Mouse (Mus musculus) kidney, embryonic 14.5 days (tissue): Measurements from ENCODE around the gene Mis18bp1. TPM values are rescaled to one million over a fixed set of nuclear protein-coding genes. Genes with fewer than 3 reads are reported as not detected.
"Not testable (repeated sequence)": the region's sequence is repeated elsewhere in the genome, so short reads cannot be mapped to it uniquely, and the experiment has no call there.

Experiments used
- ATAC-seq: fragments of 200-750 bp; cut with Nextera tagmentation; 2 replicates; pipeline ENCODE4 v1.8.0; 2017; ENCODE audit warnings: moderate number of reproducible peaks, mild to moderate bottlenecking, moderate TSS enrichment, moderate library complexity; ENCODE audit not compliant: low FRiP score, low TSS enrichment
- H3K27ac ChIP-seq: fragments of 300-500 bp; sonication (generic); 2 replicates; pipeline ENCODE4 v1.5.1; 2014; ENCODE audit warnings: low read depth, mild to moderate bottlenecking, low read length, moderate library complexity, mixed read lengths
- H3K27me3 ChIP-seq: fragments of 300-500 bp; sonication (generic); 2 replicates; pipeline ENCODE4 v1.6.1; 2014; ENCODE audit warnings: mild to moderate bottlenecking, low read length; ENCODE audit not compliant: control insufficient read depth, insufficient read depth
- H3K36me3 ChIP-seq: fragments of 300-500 bp; sonication (generic); 2 replicates; pipeline ENCODE4 v1.6.1; 2014; ENCODE audit warnings: low read length, mixed read lengths; ENCODE audit not compliant: control insufficient read depth, insufficient read depth
- H3K4me1 ChIP-seq: fragments of 300-500 bp; sonication (generic); 2 replicates; pipeline ENCODE4 v1.6.1; 2014; ENCODE audit warnings: low read length, mixed read lengths; ENCODE audit not compliant: control insufficient read depth, insufficient read depth
- H3K4me2 ChIP-seq: fragments of 300-500 bp; sonication (generic); replicated peaks from 2 replicates; pipeline ENCODE4 v1.6.1; 2014; ENCODE audit warnings: low read depth, mild to moderate bottlenecking, low read length
- H3K4me3 ChIP-seq: fragments of 300-500 bp; sonication (generic); 2 replicates; pipeline ENCODE4 v1.5.1; 2014; ENCODE audit warnings: mild to moderate bottlenecking, low read length
- H3K9ac ChIP-seq: fragments of 300-500 bp; sonication (generic); 2 replicates; pipeline ENCODE4 v1.6.1; 2014; ENCODE audit warnings: low read depth, mild to moderate bottlenecking, low read length, moderate library complexity
- H3K9me3 ChIP-seq: fragments of 300-500 bp; sonication (generic); 2 replicates; pipeline ENCODE4 v1.6.1; 2016; ENCODE audit warnings: low read length; ENCODE audit not compliant: control insufficient read depth
- WGBS: fragments of 180-500 bp; shearing (Covaris S2); extraction: QIAGEN DNeasy Blood & Tissue Kit; methylation state at CpG from one replicate; pipeline ENCODE4 v1.1.7; 2014; 5-methylcytosine and 5-hydroxymethylcytosine counted together
- polyA plus RNA-seq: library from polyadenylated mRNA; unstranded; fragments of >200 nt; fragmentation: Nextera tagmentation; extraction: Ambion mirVana; gene quantifications from 2 replicates; pipeline ENCODE4 v1.2.1, GENCODE M21; 2014

The Mis18bp1 gene
- polyA plus RNA-seq = 71.2 and 82.2 TPM in 2 replicates

DNA sequence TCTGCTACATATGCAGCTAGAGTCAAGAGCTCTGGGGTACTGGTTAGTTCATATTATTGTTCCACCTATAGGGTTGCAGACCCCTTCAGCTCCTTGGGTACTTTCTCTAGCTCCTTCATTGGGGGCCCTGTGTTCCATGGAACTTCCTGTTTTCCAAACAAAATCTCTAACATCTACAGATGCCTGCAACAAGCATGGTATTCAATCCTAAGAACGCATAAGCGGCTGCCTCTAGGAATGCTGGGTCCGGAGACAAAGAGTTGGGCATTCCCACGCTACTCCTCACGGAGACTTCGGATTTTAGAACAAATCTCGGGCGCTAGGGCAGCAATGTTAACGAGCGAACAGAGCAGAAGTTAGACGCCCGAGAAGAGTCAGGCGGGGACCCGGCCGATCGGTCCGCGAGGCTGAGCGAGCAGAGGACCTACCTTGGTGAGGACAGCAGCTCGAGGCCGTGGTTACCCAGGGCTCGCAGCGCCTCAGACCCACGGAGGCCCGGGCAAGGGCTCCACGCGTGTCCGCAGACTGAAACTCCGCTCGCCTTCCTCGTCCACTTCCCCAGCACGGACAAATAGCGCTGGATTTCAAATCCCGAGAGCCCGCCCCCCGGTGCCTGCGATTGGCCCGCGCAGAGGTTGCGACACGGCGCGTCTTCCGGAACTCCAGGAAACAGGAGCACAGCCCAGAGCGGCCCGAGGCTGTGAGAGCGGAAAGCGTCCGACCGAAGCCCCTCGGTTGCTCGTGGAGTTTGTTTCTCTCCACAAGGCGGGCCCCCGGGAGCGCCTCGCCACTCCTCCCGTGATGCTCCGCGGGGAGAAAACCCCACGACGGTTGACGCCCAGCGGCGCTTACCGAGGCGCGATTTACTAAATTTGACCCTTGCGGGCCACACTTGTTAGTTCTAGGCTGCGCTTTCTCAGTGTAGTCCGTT, at the start of gene Mis18bp1:
Gene Mis18bp1, minus strand, starts transcription at position 584 of the 931 bp plus-strand sequence.
- no peaks in the 10 kb centered on the region for H3K36me3 ChIP-seq
- WGBS = under 1% methylated on average over 70 of the region's 70 CpGs
- peaks cover 5% of the 10 kb centered on the region; the same call in 1 of the 2 replicates for H3K4me1 ChIP-seq
- H3K27me3 ChIP-seq = no peaks in the 10 kb centered on the region
- peak within 1 kb of the TSS; percentile 75 for H3K4me3 ChIP-seq
- H3K4me2 ChIP-seq = peak within 1 kb of the TSS; percentile 36
- H3K9ac ChIP-seq = peak within 1 kb of the TSS; percentile 76
- ATAC-seq = peak; percentile 99
- peak within 1 kb of the TSS; percentile 93 for H3K27ac ChIP-seq
- H3K9me3 ChIP-seq = 0 out of 2 replicates have a peak, but pooled peaks cover 3% of the 10 kb centered on the region

DNA sequence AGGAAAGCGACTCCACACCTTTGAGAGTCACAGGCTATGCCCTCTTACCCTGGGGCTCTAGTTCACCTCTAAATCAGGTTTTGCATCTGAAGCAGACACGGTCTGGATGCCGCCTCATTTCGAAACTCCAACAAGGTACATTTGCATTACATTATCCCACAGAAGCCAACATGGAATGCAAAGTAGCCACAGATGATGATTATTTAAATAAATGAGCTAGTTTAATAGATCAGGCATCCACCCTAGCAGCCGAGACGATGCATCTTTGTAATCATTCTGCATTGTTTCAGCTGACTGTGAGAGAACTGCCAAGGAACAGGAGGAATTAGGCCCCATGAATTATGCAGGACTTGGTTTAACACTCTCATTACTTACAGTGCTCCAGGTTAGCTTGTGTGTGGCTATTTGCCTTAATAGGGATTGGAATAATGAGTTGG, 44.0 kb upstream of the Mis18bp1 start:
- no peaks in the 10 kb centered on the region for H3K9me3 ChIP-seq
- WGBS = 67% methylated on average over 6 of the region's 6 CpGs
- no peak overlapping the region for H3K4me3 ChIP-seq
- H3K27me3 ChIP-seq = no peaks in the 10 kb centered on the region
- ATAC-seq = no peak
- H3K4me2 ChIP-seq = no peak overlapping the region
- no peak overlapping the region for H3K27ac ChIP-seq
- no peaks in the 10 kb centered on the region for H3K4me1 ChIP-seq
- H3K36me3 ChIP-seq = no peaks in the 10 kb centered on the region
- no peak overlapping the region for H3K9ac ChIP-seq

DNA sequence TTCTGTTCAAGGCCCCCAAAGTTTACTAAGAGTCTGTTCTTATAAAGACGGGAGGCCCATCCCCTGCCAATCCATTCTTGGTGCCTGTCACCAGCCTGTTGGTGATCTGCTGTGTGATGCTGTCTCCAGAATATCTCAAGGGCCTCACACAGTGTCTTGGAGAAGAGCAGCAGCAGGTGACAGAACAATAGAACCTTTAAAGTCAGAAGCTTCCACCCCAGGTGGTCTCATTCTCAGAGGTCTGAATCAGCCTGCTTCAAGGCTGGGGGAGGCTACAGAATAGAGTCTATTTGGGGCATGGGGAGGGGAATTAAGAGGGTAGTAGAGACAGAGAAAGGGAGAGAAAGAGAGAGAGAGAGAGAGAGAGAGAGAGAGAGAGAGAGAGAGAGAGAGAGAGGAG, 34.0 kb upstream of the Mis18bp1 start:
- Histone ChIP-seq H3K9ac (no peak overlapping the region), H3K9me3 (no peaks in the 10 kb centered on the region; the same call in 1 of the 2 replicates), H3K4me3 (no peak overlapping the region), H3K4me2 (no peak overlapping the region), H3K27me3 (no peaks in the 10 kb centered on the region), H3K27ac (no peak overlapping the region), H3K4me1 (no peaks in the 10 kb centered on the region), H3K36me3 (no peaks in the 10 kb centered on the region)
- no peak for ATAC-seq
- 59% methylated on average over 1 of the region's 1 CpGs for WGBS

DNA sequence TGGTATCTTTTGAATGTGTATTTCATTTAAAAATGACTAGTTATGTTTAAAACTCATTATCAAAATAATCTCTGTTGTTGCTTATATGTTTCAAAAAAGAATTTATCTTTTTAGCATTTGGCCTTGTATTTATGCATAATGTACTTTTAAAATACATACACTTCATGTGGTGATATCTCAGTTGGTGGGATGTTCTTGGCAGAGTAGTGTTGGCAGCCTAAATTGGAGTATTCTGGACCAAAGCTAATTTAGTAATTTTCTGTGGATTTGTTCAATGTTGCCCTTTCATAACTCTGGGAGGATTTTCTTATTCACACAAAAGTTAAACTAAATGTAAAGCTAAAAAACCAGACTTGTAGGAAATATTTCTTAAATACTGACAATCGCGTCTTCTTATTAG, 29.4 kb upstream of the Mis18bp1 start:
- no peaks in the 10 kb centered on the region for H3K9me3 ChIP-seq
- H3K4me1 ChIP-seq = no peaks in the 10 kb centered on the region
- no peak overlapping the region for H3K27ac ChIP-seq
- H3K9ac ChIP-seq = no peak overlapping the region
- WGBS = 97% methylated on average over 2 of the region's 2 CpGs
- no peak overlapping the region for H3K4me3 ChIP-seq
- ATAC-seq = no peak
- H3K27me3 ChIP-seq = no peaks in the 10 kb centered on the region
- H3K4me2 ChIP-seq = no peak overlapping the region
- no peaks in the 10 kb centered on the region for H3K36me3 ChIP-seq

DNA sequence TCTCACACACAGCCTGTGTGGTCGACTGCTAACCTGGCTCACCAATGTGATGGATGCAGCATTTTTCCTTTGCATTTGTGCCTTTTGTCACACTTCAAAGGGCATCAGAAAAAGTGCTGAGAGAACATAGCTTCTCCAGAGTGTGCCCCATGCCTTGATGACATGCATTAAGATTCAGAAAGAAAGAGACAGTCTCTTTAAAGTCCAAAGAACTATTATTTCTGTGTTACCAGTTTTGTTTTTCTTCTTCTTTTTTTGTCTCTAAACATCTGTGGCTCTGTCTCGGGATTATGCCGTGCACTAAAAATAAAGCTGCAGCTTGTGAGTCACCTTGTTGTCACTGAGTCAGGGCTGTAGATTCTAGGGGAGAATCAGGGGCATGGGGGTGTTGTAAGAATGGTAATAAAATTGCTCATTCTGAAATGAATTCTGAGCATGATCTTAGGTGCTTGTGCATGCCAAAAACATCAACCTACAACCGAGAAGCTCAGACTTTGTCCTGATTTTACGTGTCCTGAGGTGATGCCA, 21.7 kb upstream of the Mis18bp1 start:
- Histone ChIP-seq H3K4me2 (no peak overlapping the region), H3K27ac (no peak overlapping the region), H3K27me3 (no peaks in the 10 kb centered on the region), H3K9ac (no peak overlapping the region), H3K36me3 (no peaks in the 10 kb centered on the region), H3K9me3 (no peaks in the 10 kb centered on the region), H3K4me3 (no peak overlapping the region), H3K4me1 (no peaks in the 10 kb centered on the region)
- 60% methylated on average over 5 of the region's 5 CpGs for WGBS
- ATAC-seq = no peak

DNA sequence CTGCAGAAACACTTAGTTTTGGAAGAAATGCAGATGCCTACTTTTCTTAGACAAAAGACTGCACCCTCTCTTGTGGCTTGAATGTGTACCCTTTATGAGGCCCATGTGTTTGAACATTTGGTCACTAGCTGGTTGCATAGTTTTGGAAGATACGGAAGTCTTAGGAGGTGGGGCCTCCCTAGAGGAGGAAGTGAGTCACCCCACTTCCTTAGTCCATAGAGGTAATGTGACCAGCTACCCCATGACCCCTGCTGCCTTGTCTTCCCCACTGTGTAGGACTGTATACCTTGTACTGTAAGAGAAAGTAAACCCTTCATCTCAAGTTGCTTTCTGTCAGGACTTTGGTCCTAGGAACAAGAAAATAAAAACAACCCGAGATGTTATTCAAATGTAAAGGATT, 16.8 kb upstream of the Mis18bp1 start:
- ATAC-seq = no peak
- Histone ChIP-seq H3K4me2 (no peak overlapping the region), H3K36me3 (no peaks in the 10 kb centered on the region), H3K4me3 (no peak overlapping the region), H3K9ac (no peak overlapping the region), H3K4me1 (no peaks in the 10 kb centered on the region), H3K9me3 (no peaks in the 10 kb centered on the region), H3K27me3 (no peaks in the 10 kb centered on the region), H3K27ac (no peak overlapping the region)
- 78% methylated on average over 2 of the region's 2 CpGs for WGBS

DNA sequence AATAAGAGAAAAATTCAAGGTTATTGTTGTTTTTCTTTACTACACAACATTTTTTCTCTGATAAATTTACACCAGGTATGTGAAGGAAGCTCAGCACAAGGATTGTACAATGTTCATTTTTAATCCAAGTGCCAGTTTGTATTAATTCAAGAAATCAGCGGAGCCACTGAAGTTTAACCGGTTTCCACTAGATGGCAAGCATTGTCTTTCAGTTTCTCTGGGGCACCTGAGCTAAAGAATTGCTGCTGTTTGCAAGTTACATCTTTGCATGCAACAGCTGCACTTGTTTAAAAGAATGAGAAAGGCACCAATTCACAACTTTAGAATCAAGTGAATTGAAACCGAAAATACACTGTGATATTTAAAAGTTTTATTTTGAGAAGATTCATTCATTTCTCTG, 15.0 kb upstream of the Mis18bp1 start:
- ATAC-seq = no peak
- no peaks in the 10 kb centered on the region for H3K9me3 ChIP-seq
- 61% methylated on average over 3 of the region's 3 CpGs for WGBS
- no peak overlapping the region for H3K9ac ChIP-seq
- no peaks in the 10 kb centered on the region for H3K36me3 ChIP-seq
- H3K4me3 ChIP-seq = no peak overlapping the region
- no peaks in the 10 kb centered on the region for H3K4me1 ChIP-seq
- H3K27ac ChIP-seq = no peak overlapping the region
- no peak overlapping the region for H3K4me2 ChIP-seq
- no peaks in the 10 kb centered on the region for H3K27me3 ChIP-seq

DNA sequence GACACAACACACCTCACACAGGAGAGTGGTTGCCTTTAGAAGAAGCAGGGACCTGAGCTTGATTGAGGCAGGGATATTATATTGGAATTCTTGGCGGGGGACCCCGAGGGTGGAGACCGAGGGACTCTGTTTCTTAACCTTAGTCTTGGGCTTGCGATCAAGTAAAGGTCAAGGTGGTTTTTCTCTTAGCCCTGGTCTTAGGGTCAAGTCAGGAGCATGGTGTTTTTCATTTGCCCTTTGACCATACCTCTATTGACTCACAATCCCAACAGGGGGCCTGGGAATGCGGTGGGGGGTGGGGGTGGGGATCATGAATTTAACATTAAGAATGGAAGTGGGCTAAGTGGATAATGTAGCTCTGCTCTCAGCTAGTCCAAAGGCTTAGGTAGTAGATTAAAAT, 1.3 kb upstream of the Mis18bp1 start:
- Histone ChIP-seq H3K4me2 (no peak overlapping the region), H3K4me3 (no peak overlapping the region), H3K9ac (no peak overlapping the region), H3K9me3 (no peaks in the 10 kb centered on the region), H3K36me3 (no peaks in the 10 kb centered on the region), H3K27ac (peak overlapping the region; percentile 93; the same call in 1 of the 2 replicates), H3K27me3 (no peaks in the 10 kb centered on the region), H3K4me1 (peaks cover 5% of the 10 kb centered on the region; the same call in 1 of the 2 replicates)
- 91% methylated on average over 5 of the region's 5 CpGs for WGBS
- no peak for ATAC-seq

DNA sequence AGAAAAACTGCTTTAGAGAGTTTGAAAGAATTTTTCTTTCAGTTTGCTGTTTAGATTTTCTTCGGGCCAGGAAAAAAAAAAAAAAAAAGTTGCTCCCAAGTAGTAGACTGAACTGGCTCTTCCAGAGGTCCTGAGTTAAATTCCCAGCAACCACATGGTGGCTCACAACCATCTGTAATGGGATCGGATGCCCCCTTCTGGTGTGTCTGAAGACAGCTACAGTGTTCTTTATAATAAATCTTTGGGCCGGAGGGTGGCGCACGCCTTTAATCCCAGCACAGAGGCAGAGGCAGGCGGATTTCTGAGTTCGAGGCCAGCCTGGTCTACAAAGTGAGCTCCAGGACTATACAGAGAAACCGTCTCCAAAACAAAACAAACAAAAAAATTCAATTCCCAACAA, 555 bp upstream of the Mis18bp1 start:
- peak; percentile 25; the same call in 1 of the 2 replicates for ATAC-seq
- H3K27me3 ChIP-seq, H3K4me1 ChIP-seq, H3K9me3 ChIP-seq, H3K36me3 ChIP-seq: not testable (repeated sequence)
- 33% methylated on average over 8 of the region's 8 CpGs for WGBS
- H3K4me2 ChIP-seq = peak overlapping the region; percentile 31
- peak overlapping the region; percentile 93 for H3K27ac ChIP-seq
- peak overlapping the region; percentile 75 for H3K4me3 ChIP-seq
- peak overlapping the region; percentile 35; the same call in 1 of the 2 replicates for H3K9ac ChIP-seq
